Mouse (Mus musculus): ENCODE data around the gene Sprr4. TPM values are rescaled to one million over a fixed set of nuclear protein-coding genes. Genes with fewer than 3 reads are reported as not detected.
"Not testable (repeated sequence)": the region's sequence is repeated elsewhere in the genome, so short reads cannot be mapped to it uniquely, and the experiment has no call there.

Gene Sprr4
- not detected for total RNA-seq (2021)
- long read RNA-seq, experiment 1: 0 reads
- long read RNA-seq, experiment 2: 0 reads

DNA sequence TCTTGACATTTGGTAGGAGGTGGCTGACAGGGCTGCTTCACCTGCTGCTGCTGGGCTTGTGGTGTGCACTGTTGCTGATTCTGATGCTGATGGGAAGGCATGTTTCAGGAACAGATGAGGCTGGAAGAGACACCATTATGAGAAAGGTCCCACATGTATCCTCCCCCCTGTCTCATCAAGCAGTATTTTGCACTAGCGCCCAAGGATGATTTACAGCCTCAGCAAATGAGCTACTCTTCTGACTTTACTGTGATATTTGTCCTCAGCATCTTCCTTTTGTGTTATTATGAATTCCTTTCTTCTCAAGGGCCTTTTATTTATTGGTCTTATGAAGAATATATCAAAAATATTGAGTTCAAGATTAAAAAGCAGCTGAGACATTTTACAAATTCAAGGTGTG, at the start of gene Sprr4:
Gene Sprr4 (minus strand): TSS at position 101 of the 400 bp plus-strand sequence.
- intact Hi-C loops (cut with DNase I): no loop called here
- no peak for TF ChIP-seq CTCF (IDR thresholded peaks at IDR 0.05)
- Histone ChIP-seq H3K27ac (no peak within 1 kb of the TSS), H3K4me3 (no peak within 1 kb of the TSS)
- DNase-seq: no peak

DNA sequence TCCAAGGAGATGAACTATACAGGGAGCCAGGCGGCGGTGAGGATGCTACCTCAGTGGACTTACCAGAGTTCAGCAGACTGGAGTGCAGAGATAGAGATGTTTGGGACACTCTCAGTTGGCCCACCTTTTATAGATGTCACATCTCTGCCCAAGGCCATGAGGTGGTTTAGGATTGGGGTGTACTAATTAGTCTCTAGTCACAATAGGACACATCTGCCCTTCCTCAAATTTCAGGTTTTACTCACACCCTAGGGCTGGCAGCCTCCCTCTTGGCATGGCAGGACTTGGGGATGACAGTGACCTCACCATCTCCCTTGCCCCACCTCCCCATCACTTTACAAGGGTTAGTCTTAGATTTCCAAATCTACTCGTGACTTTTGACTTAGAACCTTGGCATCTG, 34.1 kb upstream of the Sprr4 start, which contains the start of gene 2310046K23Rik:
Gene 2310046K23Rik (minus strand): TSS at position 101 of the 400 bp plus-strand sequence.
- intact Hi-C loops (cut with DNase I): no loop called here
- no peak within 1 kb of the TSS for H3K4me3 ChIP-seq
- no peak within 1 kb of the TSS for H3K27ac ChIP-seq
- no peak for TF ChIP-seq CTCF (IDR thresholded peaks at IDR 0.05)
- DNase-seq: no peak

- Histone ChIP-seq H3K27ac (no peak overlapping the region), H3K4me3 (no peak overlapping the region)
- no peak for DNase-seq
- intact Hi-C loops (cut with DNase I): no loop called here
- TF ChIP-seq CTCF (IDR thresholded peaks at IDR 0.05): no peak
Observed at GRCm38 (mm10) chr3:92512325-92512724, 12.0 kb upstream of the Sprr4 start.

DNA sequence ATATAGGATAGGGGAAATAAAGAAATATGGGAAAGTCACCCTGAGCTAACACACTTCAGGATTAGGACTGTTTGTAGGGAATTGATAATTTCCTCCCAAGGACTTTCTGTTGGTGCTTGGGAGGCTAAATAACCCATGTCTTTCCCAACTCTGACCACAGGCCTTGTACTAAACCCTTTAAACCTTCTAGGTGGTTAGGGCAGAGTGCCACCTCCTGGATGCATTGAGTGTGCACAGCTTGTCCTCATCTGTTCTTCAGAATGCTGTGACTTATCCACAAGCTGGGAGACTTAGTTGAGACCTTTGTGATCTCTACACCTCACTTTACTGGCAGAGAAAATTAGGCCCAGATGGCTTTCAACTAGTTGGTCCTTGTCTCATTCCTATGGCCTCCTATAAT, 10.5 kb upstream of the Sprr4 start:
- no peak for TF ChIP-seq CTCF (IDR thresholded peaks at IDR 0.05)
- H3K4me3 ChIP-seq: no peak overlapping the region
- intact Hi-C loops (cut with DNase I): no loop called here

DNA sequence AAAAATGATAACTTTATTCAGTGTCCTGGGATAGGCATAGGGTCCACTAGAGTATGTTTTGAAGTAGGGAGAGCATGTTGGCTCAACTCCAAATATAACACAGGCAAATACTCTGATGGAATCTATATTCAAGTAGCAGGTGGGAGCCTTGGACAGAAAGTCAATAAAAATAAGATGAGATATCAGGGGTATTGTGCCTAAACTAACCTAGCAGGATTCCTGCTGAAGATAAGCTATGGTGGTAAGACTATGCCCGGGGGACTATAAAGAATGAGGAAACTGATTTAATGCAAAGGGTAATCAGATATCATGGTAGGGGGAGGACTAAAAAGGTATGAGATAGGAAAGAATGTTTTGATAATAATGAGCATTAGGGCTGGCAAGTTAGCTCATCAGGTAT, 7.9 kb upstream of the Sprr4 start:
- intact Hi-C loops (cut with DNase I): no loop called here
- no peak for DNase-seq
- no peak for TF ChIP-seq CTCF (IDR thresholded peaks at IDR 0.05)
- Histone ChIP-seq H3K27ac (no peak overlapping the region), H3K4me3 (no peak overlapping the region)

More for the DNA sequence above, 10.5 kb upstream of the Sprr4 start:
- DNase-seq: no peak
- no peak overlapping the region for H3K27ac ChIP-seq

DNA sequence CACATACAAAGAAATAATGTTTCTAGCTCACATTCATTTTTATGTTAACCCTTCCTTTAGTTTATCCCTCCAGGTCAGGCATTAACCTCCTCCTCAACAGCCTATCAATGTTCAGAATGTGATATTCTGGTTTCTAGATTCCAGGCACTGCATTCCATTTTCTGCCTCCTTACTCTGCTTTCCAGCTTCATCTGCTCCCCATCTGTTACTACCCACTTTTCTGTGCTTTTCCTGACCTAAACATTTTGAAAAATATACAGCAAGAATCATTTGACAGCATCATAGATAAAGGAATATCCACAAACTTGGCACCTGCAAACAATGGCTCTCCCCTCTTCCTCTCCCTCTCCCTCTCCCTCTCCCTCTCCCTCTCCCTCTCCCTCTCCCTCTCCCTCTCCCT, 3.2 kb upstream of the Sprr4 start:
- TF ChIP-seq CTCF (IDR thresholded peaks at IDR 0.05): no peak
- no peak for DNase-seq
- Histone ChIP-seq H3K4me3 (no peak overlapping the region), H3K27ac (no peak overlapping the region)
- intact Hi-C loops (cut with DNase I): no loop called here

DNA sequence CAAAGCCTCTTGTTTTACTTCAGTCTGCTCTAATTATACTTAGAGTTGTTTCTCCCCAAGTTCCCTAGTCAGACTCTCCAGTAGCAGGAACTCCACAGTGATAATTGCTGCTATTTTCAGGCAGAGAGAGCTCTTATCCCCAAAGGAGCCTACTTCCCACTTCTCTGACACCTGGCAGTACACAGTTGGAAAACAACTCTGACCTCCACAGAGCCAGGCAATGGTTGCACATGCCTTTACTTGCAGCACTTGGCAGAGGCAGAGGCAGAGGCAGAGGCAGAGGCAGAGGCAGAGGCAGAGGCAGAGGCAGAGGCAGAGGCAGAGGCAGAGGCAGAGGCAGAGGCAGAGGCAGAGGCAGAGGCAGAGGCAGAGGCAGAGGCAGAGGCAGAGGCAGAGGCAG, 10.0 kb downstream of the Sprr4 start:
- intact Hi-C loops (cut with DNase I); H3K27ac ChIP-seq; H3K4me3 ChIP-seq; DNase-seq: not testable (repeated sequence)

DNA sequence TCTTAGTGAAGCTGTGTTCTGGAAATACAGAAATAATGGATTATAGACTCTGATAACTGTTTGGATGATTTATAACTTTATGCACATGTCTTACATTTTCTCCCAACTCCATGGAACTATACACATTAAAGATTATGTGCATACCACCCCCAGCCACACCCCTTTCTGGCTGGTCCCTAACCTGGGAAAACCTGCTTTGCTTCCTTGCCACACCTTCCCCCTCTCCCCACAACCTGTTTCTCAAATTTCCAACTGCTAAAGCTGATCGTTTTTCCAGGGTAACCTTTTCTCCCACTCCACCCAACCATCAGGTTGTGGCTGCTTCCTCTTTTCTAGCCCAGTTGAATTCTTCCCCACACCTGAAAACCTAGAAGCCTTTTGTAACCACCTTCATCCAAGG, 14.0 kb downstream of the Sprr4 start:
- no peak overlapping the region for H3K27ac ChIP-seq
- TF ChIP-seq CTCF (IDR thresholded peaks at IDR 0.05): no peak
- H3K4me3 ChIP-seq: no peak overlapping the region
- intact Hi-C loops (cut with DNase I): no loop called here
- no peak for DNase-seq

DNA sequence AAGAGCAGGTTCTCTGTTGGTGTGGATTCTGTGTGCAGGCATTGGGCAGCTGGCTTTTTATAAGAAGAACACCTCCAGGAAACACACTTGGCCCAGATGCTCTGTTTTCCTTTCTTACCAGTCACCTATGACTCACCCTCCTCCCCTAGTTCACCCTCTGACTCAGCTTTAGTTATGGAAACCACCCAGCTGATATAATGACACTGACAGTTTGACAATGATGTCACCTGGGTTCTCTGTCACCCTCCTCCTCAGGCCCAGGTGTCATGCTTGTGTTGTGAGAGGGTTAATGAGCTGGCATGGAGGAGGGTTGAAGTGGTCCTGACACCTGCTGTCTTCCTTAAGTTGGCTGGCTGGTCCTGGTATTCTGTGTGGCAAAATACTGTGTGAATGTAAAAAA, 14.4 kb downstream of the Sprr4 start, which contains the start of gene Sprr1a:
Gene Sprr1a (minus strand): TSS at position 33 of the 400 bp plus-strand sequence.
- intact Hi-C loops (cut with DNase I): no loop called here
- no peak for DNase-seq

DNA sequence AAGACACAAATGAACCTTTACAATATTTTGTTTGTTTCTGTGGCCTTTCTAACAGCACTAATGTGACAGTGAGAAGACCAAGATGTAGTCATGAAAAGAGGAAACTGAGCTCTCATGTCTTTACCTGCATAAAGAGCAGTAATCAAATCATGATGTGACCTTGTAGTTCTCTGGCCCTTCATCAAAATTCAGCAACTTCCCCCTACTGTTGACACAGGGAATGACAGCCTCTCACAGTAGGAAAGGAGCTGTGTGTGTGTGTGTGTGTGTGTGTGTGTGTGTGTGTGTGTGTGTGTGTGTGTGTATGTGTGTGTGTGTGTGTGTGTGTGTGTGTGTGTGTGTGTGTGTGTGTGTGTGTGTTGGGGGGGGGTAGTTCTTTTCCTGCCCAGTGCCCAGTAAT, 19.0 kb downstream of the Sprr4 start:
- H3K27ac ChIP-seq; H3K4me3 ChIP-seq; intact Hi-C loops (cut with DNase I); DNase-seq: not testable (repeated sequence)

More for the DNA sequence above, 14.4 kb downstream of the Sprr4 start, which contains the start of gene Sprr1a:
- no peak for TF ChIP-seq CTCF (IDR thresholded peaks at IDR 0.05)
- no peak within 1 kb of the TSS for H3K4me3 ChIP-seq
- no peak within 1 kb of the TSS for H3K27ac ChIP-seq

DNA sequence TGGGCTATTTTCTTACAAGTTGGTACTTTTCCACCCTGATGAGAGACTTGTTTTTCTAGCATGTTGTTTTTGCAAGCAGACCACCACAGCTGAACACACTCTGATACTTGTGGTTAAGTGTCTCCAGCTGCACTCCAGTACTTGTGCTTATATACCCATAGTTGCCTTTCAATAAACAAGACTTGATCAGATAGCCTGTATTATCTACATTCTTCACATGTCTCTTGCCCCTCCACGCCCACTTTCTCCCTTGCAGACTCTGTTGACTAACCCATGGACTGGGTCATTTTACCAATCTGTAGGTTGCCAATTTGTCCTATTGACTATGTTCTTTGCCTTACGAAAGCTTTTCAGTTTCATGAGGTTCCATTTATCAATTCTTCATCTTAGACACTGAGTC, 30.2 kb downstream of the Sprr4 start:
- intact Hi-C loops (cut with DNase I): no loop called here
- no peak for DNase-seq
- H3K27ac ChIP-seq: no peak overlapping the region
- H3K4me3 ChIP-seq: no peak overlapping the region
- TF ChIP-seq CTCF (IDR thresholded peaks at IDR 0.05): no peak

GRCm38 (mm10) chr3:92467424-92467823, 32.9 kb downstream of the Sprr4 start:
- DNase-seq: no peak
- no peak for TF ChIP-seq CTCF (IDR thresholded peaks at IDR 0.05)

GRCm38 (mm10) chr3:92466576-92466975, 33.7 kb downstream of the Sprr4 start:
- no peak for TF ChIP-seq CTCF (IDR thresholded peaks at IDR 0.05)
- intact Hi-C loops (cut with DNase I): no loop called here
- Histone ChIP-seq H3K27ac (no peak overlapping the region), H3K4me3 (no peak overlapping the region)
- DNase-seq: no peak

More at GRCm38 (mm10) chr3:92467424-92467823, 32.9 kb downstream of the Sprr4 start:
- H3K27ac ChIP-seq: no peak overlapping the region
- no peak overlapping the region for H3K4me3 ChIP-seq
- intact Hi-C loops (cut with DNase I): no loop called here

GRCm38 (mm10) chr3:92458620-92459019, 41.7 kb downstream of the Sprr4 start, which contains the start of gene Sprr3:
TSS of gene Sprr3 (minus strand) at chr3:92458720.
- Histone ChIP-seq H3K27ac (no peak within 1 kb of the TSS), H3K4me3 (no peak within 1 kb of the TSS)
- intact Hi-C loops (cut with DNase I): no loop called here
- TF ChIP-seq CTCF (IDR thresholded peaks at IDR 0.05): no peak
- no peak for DNase-seq
